Mouse (Mus musculus) G1E (cell line): ENCODE measurements around the gene Rcsd1.

ENCODE experiments used
- CTCF ChIP-seq: IDR thresholded peaks from 2 replicates; pipeline ENCODE4 v1.5.1; 2012; ENCODE audit warnings: low read depth, low read length, inconsistent platforms, mixed read lengths
- POLR2AphosphoS5 ChIP-seq: IDR thresholded peaks from 2 replicates; pipeline ENCODE4 v1.6.1; 2012; ENCODE audit warnings: low read depth, low read length, inconsistent platforms; ENCODE audit not compliant: insufficient replicate concordance
- TAL1 ChIP-seq: conservative IDR thresholded peaks from 2 replicates; pipeline ENCODE4 v1.6.1; 2012; ENCODE audit warnings: low read depth, low read length, inconsistent platforms, mixed read lengths

GRCm38 (mm10) chr1:165643735-165644134 lies 65.8 kb downstream of the Rcsd1 start:
- TF ChIP-seq CTCF (no peak), TAL1 (no peak), POLR2AphosphoS5 (no peak)
